Mouse (Mus musculus) lung, postnatal 25 days (tissue): Measurements from ENCODE around the gene Nrg4.
"Not testable (repeated sequence)": the region's sequence is repeated elsewhere in the genome, so short reads cannot be mapped to it uniquely, and the experiment has no call there.

Experiments used
- DNase-seq: peaks from one replicate; pipeline ENCODE4 v3.0.0; 2022; ENCODE audit warnings: low spot score

Gene Nrg4

DNA sequence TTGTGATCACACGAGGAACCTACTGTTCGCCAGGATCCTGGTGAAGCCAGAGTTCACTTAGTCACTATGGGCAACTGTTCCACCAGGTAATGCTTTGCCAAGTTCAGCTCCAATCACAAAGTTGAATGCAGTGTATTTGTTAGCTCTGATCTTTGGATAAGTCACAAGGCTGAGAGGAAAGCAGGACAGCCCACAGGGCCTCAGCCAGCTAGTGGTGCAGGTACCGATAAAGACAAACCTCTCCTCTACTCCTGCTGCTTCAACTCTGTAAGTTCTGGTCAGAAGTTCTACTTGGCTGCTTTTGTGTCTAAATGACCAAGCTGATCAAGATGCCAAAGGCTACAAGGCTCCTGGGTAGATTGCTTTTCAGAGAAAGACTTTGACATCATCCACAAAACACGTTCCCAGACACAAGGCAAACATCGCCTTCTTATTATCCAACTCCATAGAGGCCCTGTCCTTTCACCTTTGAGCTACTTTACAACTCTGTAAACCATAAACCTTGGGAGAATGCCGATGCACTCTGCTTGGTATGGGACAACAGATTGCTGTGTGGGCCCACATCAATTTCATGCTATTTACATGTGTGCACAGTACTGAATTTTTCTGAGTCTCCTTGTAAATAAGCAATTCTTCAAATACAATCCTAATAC, 75.9 kb downstream of the Nrg4 start:
- no peak for DNase-seq

DNA sequence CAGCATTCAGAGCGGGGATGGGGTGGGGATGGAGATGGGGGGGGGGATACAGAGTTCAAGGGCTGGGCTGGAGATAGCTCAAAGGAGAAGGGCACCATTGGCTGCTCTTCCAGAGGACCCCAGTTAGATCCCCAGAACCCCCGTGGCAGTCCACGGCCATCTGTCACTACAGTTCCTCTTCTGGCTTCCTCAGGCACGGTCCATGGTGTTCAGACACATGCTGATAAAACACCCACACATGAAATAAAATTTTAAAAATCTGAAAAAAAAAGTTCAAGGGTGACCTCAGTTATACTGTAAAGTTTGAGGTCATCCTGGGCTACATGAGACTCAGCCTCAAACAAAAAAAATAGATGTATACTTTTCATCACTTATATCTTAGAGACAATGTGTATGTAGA, 78.2 kb downstream of the Nrg4 start:
- DNase-seq: no peak

DNA sequence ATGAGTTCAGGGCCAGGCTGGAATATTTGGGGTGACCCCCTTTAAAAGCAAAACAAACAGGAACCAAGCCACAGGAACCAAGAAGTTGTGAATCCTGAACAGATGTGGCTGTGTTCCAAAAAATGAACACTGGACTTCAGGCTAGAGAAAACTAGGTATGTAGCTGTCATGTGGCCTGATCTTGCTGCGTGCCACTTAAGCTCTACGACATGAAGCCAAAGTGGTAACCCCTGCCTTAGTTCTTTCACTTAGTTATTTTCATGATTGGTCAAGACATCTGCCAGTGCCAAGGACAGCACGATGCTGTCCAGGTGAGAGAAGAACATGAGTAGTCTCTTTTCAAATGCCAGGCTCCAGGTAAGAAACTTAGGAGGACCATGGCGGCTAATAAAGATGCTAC, 79.7 kb downstream of the Nrg4 start:
- DNase-seq: no peak

- DNase-seq: no peak
These were observed 80.2 kb downstream of the Nrg4 start for GRCm38 (mm10) chr9:55246440-55246839.

DNA sequence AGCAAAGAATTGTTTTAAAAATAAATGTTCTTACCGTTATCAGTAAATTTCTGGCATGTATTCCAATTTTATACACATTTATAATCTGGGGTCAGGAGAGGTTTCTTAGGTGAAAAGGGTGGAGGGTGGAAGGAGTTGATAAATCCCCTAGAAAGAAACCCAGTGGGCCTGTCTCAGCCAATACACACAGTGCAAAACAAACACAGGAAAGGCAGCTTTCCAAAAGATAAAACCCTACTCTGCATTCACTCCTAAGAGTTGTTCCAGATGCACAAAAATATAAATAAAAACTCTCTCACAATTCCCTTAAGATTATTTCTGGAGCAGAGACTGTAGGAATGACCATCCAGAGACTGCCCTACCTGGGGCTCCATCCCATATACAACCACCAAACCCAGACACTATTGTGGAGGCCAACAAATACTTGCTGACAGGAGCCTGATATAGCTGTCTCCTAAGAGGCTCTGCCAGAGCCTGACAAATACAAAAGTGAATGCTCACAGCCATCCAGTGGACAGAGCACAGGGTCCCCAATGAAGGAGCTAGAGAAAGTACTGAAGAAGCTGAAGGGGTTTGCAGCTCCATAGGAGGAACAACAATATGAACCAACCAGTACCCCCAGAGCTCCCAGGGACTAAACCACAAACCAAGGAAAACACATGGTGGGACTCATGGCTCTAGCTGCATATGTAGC, 81.4 kb downstream of the Nrg4 start:
- not testable (repeated sequence) for DNase-seq

GRCm38 (mm10) chr9:55244079-55244478, 82.6 kb downstream of the Nrg4 start:
- no peak for DNase-seq

- no peak for DNase-seq
These were observed 83.4 kb downstream of the Nrg4 start for GRCm38 (mm10) chr9:55243280-55243679.

DNA sequence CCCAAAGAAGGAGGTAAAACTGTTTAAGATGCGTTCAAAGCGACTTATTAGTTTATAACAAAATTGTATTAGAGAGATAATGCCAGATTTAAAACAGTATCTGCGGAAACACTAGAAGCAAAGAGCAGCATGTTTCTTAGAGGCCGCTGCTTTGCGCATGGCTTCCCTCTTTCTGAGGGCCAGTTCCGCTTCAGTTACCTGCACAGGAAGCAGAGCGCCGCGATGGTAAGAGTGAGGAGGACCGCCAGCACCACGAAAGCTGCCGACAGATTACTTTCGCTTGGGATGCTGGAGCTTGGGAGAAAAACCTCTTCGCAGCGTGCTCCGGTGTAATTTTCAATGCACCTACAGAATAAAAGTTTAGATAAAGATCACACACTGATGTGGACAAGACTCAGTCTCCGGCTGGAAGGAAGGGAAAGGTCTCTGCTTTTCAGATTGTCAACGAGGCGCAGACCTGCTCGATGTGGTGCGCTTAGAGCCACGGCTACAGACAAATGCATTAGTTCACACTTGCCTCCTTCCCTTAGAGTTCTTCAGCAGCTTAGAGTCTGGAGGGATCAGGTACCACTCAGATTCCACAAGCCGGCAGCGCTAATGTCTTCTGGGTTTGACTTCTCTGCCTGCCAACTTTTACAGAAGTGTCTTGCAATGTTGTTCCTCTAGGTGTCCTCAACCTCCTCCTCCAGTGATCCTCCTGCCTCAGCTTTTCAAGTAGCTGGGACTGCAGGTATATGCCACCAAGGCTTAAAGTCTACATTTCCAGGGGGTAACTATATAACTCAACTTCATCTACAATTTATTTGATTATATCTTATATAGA, 84.6 kb downstream of the Nrg4 start:
- no peak for DNase-seq

GRCm38 (mm10) chr9:55240852-55241251, 85.8 kb downstream of the Nrg4 start:
- DNase-seq: no peak

DNA sequence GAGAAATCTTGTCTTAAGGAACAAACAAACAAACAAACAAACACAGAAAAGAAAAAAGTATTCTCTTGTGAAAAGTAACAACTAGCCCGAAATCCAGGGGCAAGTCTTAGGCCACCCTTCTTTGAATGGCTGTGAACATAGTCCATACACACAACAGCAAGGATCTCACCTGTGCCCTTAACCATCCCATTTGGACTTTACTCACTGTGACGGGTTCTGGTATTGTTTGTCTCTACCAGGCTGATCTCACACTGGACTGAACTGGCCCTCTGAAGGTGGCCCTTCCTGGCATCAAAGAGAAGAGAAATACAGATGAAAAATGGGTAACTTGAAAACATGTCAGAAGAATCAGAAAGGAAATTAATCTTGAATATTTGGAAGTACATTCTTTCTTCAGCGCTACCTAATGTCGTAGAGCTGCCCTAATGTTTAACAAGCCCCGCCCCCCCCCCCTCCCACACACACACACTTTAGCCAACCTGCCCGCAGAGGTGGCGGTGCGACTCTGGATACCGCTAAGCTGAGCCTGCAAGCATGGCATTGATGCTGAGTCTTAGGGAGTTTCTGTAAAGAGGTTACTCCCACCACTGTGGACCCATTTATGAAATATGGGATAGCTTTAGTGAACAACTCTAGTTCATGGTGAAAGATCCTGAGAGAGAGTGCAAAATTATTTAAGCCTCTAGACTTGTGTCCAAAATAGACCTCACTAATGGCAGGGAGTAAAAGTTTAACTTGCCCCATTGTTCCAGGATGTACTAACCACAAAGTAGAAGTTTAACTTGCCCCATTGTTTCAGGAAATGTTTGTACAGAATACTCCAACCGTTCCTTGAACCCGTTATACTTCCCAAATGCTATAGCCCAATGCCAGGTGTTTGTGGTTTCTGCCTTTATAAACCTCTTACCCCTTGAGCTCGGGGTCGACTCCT, 90.1 kb downstream of the Nrg4 start:
- DNase-seq: no peak

DNA sequence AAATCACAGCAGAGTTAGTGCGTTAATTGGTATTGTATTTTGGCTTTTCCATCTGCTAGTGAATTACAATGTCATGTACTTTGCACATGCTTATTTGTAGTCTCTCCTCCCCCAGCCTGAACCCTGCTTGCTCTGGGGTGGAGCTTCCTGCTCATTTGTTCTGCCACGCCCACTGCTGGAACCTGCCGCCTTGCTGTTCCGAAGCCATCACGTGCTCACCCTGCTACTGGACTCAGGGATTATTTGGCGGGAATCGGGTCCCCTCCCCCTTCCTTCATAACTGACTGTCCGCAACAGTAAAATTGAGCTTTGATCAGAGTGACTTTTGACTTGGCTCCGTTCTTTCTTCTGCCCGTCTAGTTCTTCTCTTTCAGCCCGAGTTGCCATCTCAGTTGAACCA, 93.6 kb downstream of the Nrg4 start:
- not testable (repeated sequence) for DNase-seq

GRCm38 (mm10) chr9:55232586-55232985, 94.1 kb downstream of the Nrg4 start:
- no peak for DNase-seq

DNA sequence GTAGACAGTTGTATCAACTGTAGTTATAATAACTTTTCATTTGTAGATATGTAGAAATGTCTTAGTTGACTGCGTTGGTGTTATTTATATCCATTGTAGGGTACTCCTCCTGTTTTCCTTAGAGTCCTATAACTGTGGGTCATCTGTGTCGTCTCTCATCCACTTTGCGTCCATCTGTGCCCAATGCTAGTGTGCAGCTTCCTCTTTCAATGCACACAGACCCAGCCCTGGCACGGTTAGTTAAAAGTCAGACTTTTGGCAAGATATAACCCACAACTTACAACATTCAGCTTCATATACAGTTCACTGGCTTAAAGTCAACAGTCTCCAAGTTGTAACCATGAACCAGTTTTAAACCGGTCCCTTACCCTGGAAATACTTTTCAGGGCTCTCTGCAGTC, 94.5 kb downstream of the Nrg4 start:
- DNase-seq: no peak

GRCm38 (mm10) chr9:55231544-55231943, 95.1 kb downstream of the Nrg4 start:
- DNase-seq: no peak

- DNase-seq: no peak
These were observed 97.6 kb downstream of the Nrg4 start for GRCm38 (mm10) chr9:55229010-55229409.

GRCm38 (mm10) chr9:55228149-55228548, 98.5 kb downstream of the Nrg4 start:
- DNase-seq: no peak

DNA sequence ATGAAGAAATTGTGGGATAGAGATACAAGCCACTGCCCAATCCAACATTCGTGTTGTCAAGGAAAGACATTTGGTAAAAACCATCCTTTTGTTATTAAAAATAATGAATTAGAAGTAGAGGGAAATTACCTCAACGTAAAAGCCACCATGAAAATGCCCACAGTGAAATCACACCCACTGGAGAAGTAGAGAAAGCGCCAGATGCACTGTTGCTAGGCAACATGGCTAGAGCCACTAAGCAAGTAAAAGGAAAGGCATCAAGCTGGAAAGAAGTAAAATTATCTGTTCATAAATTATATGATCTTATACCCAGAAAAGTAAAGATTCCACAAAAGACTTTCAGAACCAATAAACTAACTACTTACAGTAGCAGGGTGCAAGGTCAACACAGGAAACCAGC, 100.4 kb downstream of the Nrg4 start:
- no peak for DNase-seq

DNA sequence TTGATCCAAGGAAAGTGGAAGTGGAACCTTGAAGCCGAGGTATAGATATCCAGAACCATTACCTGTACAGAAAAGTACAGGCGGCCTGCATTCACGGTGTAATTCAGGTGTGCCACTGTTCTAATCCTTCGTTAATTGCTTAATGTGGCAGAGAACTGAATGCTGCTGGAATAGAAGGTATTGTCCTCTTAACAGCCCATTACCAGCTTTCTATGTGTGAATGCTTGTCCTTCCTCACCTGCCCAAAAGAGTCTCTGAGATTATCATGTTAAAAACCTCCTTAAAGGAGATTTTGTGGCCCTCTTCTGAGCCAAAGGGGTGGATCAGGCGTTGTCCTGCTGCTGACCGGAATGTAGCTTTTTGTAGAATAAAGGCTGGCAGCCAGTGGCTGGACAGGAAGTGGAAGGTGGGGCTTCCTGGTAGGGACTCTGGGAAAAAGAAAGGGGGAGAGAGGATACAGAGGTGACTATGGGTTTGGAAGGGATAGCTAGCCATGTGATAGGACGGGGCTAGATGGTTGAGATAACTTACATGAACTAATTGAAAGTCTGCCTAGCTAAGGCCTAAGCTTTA, 101.4 kb downstream of the Nrg4 start:
- DNase-seq: no peak

- DNase-seq: peak; percentile 7
These were observed 109.3 kb downstream of the Nrg4 start for GRCm38 (mm10) chr9:55217381-55217780.

GRCm38 (mm10) chr9:55216078-55216477, 110.6 kb downstream of the Nrg4 start:
- DNase-seq: no peak

- DNase-seq: no peak
These were observed 111.0 kb downstream of the Nrg4 start for GRCm38 (mm10) chr9:55215648-55216047.

DNA sequence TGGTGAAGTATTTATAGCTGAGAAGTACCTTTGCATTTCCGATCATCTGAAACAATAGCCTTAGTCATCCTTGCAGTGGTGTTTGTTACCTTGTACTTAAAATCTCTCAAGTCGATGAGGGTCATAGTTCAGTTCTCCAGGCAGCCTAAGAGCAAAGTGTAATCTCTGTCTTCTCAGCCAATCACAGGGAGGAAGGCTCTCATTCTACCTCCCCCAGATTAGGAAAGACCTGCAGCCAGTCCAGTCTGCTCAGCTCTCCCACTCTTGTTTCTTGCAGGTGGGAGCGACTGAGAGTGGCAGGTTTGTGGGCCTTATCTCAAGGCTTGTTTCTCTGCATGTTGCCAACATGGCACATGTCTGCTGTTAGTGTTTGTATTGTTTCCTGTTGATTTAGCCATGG, 111.6 kb downstream of the Nrg4 start:
- no peak for DNase-seq
